ENCODE assay signal across 14 mouse cellular contexts in the genomic region with DNA sequence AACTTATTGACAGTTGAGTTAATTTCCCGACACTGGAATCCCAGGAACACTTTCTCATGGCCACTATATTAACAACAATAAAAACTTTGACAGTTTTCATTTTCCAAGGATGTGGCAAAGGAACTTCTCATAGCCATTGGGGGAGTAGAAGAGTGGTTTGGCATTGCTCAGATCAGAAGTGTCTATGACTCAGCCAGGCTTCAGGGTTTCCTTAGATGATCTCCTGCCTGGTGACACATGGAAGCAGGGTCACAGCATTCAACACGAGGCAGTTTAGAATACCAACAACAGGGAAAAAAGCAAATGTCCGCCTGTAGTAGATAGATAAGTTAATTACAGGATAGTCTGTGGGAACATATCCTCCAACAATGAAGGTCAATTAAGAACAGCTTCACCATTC.
"Had no signal": no experiment of that assay in that cellular context is flagged by ENCODE, and none has a peak within 500 bp of the region (broad histone marks: within the 10 kb centered on the region; RNA-seq: fewer than 3 reads in every experiment).

No protein-coding gene starts in this region.

- DNase-seq: gastrocnemius, postnatal 14 days; gastrocnemius, postnatal 36 days; heart, adult 11 months; heart, adult 2 months; heart, postnatal 14 days; heart, postnatal 36 days; kidney, adult 11 months; kidney, adult 2 months; kidney, adult 9 months; kidney, postnatal 14 days; kidney, postnatal 36 days; liver; liver, embryonic 13.5 days; liver, postnatal 0 days had no signal
